Mouse (Mus musculus): ENCODE results near the gene Gm1123. TPM values are rescaled to one million over a fixed set of nuclear protein-coding genes. Genes with fewer than 3 reads are reported as not detected.

Gene Gm1123
- polyA plus RNA-seq, 1 experiment from 2014 or later = not detected

DNA sequence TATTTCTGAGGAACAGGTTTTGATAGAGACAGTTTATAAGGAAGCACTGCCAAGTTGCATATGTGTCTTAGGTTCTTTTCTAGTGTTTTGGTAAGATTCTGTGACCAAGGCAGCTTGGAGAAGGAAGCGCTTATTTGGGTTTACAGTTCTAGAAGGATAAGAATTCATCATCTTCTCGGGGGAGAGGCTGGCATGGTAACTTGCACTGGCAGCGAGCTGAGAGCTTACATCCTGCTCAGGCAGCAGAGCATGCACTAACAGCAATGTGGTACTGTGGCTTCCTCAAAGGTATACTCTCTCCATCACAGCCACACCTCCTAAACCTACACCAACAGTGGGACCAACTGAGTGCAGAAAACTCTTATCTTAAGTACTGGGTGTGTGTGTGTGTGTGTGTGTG is 18.8 kb downstream of the Gm1123 start:
- Histone ChIP-seq H3K36me3 (ENCODE audit: control insufficient read depth, insufficient read depth) (no peaks in the 10 kb centered on the region), H3K4me3 (replicated peaks; ENCODE audit: low read length) (no peak overlapping the region), H3K4me2 (ENCODE audit: low read length) (no peak overlapping the region), H3K9me3 (ENCODE audit: control insufficient read depth, low read length) (no peaks in the 10 kb centered on the region), H3K4me1 (replicated peaks; ENCODE audit: control insufficient read depth, insufficient read depth, low read length) (no peaks in the 10 kb centered on the region), H3K27me3 (replicated peaks; ENCODE audit: control insufficient read depth, insufficient read depth, low read length) (no peaks in the 10 kb centered on the region), H3K27ac (ENCODE audit: low read length) (no peak overlapping the region), H3K9ac (replicated peaks; ENCODE audit: low read depth, low read length) (no peak overlapping the region)
- ATAC-seq = no peak
- 77% methylated on average over 3 of the region's 3 CpGs for WGBS

DNA sequence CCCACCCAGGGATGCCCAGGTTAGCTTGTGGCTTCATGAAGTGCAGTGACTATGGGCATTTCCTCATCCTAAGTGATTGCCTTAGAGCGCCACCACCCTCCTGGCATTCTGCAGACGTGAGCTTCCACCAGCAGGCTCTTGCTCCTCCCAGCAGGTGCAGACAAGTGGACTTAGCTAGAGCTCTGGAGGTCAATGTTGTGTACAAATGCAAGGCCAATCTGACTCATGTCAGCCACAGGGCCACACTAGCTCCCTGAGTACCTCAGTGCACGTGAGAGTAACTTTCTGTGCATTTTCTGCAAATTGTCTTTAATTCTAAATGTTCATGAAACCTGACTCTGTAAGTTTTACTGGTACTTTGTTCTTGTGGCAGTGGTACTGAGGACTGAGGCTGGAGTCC is 19.2 kb downstream of the Gm1123 start:
- H3K36me3 ChIP-seq (ENCODE audit: control insufficient read depth, insufficient read depth) = no peaks in the 10 kb centered on the region
- H3K4me2 ChIP-seq (ENCODE audit: low read length) = no peak overlapping the region
- no peaks in the 10 kb centered on the region for H3K4me1 ChIP-seq (replicated peaks; ENCODE audit: control insufficient read depth, insufficient read depth, low read length)
- H3K27me3 ChIP-seq (replicated peaks; ENCODE audit: control insufficient read depth, insufficient read depth, low read length) = no peaks in the 10 kb centered on the region
- no peaks in the 10 kb centered on the region for H3K9me3 ChIP-seq (ENCODE audit: control insufficient read depth, low read length)
- 71% methylated on average over 3 of the region's 3 CpGs for WGBS
- no peak overlapping the region for H3K9ac ChIP-seq (replicated peaks; ENCODE audit: low read depth, low read length)
- no peak overlapping the region for H3K27ac ChIP-seq (ENCODE audit: low read length)
- H3K4me3 ChIP-seq (replicated peaks; ENCODE audit: low read length) = no peak overlapping the region
- ATAC-seq = no peak

- Histone ChIP-seq H3K27ac (ENCODE audit: low read length) (no peak overlapping the region), H3K4me1 (replicated peaks; ENCODE audit: control insufficient read depth, insufficient read depth, low read length) (no peaks in the 10 kb centered on the region), H3K4me3 (replicated peaks; ENCODE audit: low read length) (no peak overlapping the region), H3K36me3 (ENCODE audit: control insufficient read depth, insufficient read depth) (peaks cover 3% of the 10 kb centered on the region; the same call in 1 of the 2 replicates), H3K27me3 (replicated peaks; ENCODE audit: control insufficient read depth, insufficient read depth, low read length) (no peaks in the 10 kb centered on the region), H3K4me2 (ENCODE audit: low read length) (no peak overlapping the region), H3K9me3 (ENCODE audit: control insufficient read depth, low read length) (no peaks in the 10 kb centered on the region), H3K9ac (replicated peaks; ENCODE audit: low read depth, low read length) (no peak overlapping the region)
- 94% methylated on average over 3 of the region's 3 CpGs for WGBS
- no peak for ATAC-seq
These were observed 25.7 kb downstream of the Gm1123 start for GRCm38 (mm10) chr9:99009898-99010199.

DNA sequence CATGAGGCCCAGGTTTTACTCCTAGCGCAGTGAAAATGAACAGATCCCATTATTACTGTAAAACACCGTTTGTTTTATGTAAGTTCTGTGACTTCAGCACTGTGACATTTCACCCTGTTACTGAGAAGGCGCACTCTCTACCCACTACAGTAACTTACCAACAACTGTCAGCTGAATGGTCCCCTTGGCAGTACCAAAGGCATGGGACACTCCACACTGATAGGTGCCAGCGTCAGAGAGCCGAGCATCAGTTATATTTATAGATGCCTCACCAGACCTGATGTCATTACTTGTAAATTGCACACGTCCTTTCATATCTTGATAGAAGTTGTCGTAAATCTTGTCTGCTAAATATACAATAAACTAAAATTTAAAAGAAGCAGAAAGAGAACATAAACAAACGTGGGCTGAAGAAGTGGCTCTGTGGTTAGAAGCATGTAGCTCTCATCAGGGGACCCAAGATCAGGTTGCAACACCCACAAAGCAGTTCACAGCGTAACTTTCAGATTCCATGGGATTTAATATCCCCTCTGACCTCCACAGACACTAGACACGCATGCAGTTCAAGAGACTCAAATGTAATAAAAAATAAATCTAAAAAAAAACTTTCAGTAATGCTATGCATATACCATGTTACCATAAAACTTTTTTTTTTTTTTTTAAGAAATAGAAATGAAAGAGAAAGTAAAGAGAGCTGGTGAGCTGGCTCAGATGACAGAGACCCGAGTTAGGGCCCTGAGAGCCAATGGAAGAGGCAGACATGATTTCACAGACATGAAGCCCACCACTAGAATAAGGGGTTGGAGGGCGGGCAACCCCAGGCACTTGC is 26.2 kb downstream of the Gm1123 start:
- WGBS = 89% methylated on average over 12 of the region's 12 CpGs
- Histone ChIP-seq H3K4me1 (replicated peaks; ENCODE audit: control insufficient read depth, insufficient read depth, low read length) (no peaks in the 10 kb centered on the region), H3K9me3 (ENCODE audit: control insufficient read depth, low read length) (no peaks in the 10 kb centered on the region), H3K27me3 (replicated peaks; ENCODE audit: control insufficient read depth, insufficient read depth, low read length) (no peaks in the 10 kb centered on the region), H3K9ac (replicated peaks; ENCODE audit: low read depth, low read length) (no peak overlapping the region), H3K4me2 (ENCODE audit: low read length) (no peak overlapping the region), H3K4me3 (replicated peaks; ENCODE audit: low read length) (no peak overlapping the region), H3K27ac (ENCODE audit: low read length) (no peak overlapping the region), H3K36me3 (ENCODE audit: control insufficient read depth, insufficient read depth) (peaks cover 3% of the 10 kb centered on the region; the same call in 1 of the 2 replicates)
- ATAC-seq = no peak

DNA sequence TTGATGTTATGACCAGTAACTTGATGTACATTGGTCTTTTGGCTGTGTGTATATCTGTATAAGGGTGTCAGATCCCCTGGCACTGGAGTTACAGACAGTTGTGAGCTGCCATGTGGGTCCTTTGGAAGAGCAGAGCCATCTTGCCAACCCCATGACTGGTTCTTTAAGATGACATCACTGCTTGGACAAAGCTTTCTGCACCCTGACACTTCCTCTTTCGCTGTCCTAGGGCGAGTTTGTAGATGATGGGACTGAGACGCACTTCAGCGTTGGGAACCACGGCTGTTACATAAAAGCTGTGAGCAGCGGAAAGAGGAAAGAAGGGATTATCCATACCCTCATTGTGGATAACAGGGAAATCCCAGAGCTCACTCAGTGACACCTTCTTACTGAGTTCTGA is 34.2 kb downstream of the Gm1123 start:
- peaks cover 26% of the 10 kb centered on the region for H3K36me3 ChIP-seq (ENCODE audit: control insufficient read depth, insufficient read depth)
- no peak overlapping the region for H3K9ac ChIP-seq (replicated peaks; ENCODE audit: low read depth, low read length)
- no peaks in the 10 kb centered on the region for H3K9me3 ChIP-seq (ENCODE audit: control insufficient read depth, low read length)
- H3K27ac ChIP-seq (ENCODE audit: low read length) = no peak overlapping the region
- WGBS = 91% methylated on average over 6 of the region's 6 CpGs
- H3K27me3 ChIP-seq (replicated peaks; ENCODE audit: control insufficient read depth, insufficient read depth, low read length) = no peaks in the 10 kb centered on the region
- H3K4me3 ChIP-seq (replicated peaks; ENCODE audit: low read length) = no peak overlapping the region
- no peaks in the 10 kb centered on the region for H3K4me1 ChIP-seq (replicated peaks; ENCODE audit: control insufficient read depth, insufficient read depth, low read length)
- H3K4me2 ChIP-seq (ENCODE audit: low read length) = no peak overlapping the region
- no peak for ATAC-seq

DNA sequence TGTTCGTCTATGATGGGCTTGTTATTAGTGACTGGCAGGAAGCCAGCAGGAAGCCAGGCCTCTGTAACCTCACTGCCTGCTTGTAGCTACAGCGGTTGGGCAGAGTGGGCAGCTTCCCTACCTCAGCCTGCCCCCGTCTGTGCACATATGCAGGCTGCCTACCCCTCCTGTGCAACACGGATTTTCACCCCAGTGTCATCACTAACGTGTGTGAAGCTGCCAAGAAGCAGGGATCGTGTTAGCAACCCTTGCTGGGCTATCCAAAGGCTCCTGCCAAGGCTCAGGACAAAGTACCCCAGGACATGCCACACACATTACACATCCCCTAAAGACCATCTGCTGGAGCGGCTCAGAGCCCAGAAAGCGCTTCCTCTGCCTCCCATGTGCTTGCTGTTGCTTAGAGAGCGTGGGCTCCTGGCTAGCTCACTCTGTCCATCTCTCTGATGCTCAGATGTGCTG is 35.6 kb downstream of the Gm1123 start:
- no peak overlapping the region for H3K9ac ChIP-seq (replicated peaks; ENCODE audit: low read depth, low read length)
- no peaks in the 10 kb centered on the region for H3K27me3 ChIP-seq (replicated peaks; ENCODE audit: control insufficient read depth, insufficient read depth, low read length)
- H3K9me3 ChIP-seq (ENCODE audit: control insufficient read depth, low read length) = no peaks in the 10 kb centered on the region
- no peak overlapping the region for H3K4me3 ChIP-seq (replicated peaks; ENCODE audit: low read length)
- no peaks in the 10 kb centered on the region for H3K4me1 ChIP-seq (replicated peaks; ENCODE audit: control insufficient read depth, insufficient read depth, low read length)
- H3K4me2 ChIP-seq (ENCODE audit: low read length) = no peak overlapping the region
- ATAC-seq = peak; percentile 62; the same call in 1 of the 2 replicates
- WGBS = 65% methylated on average over 9 of the region's 9 CpGs
- peaks cover 23% of the 10 kb centered on the region for H3K36me3 ChIP-seq (ENCODE audit: control insufficient read depth, insufficient read depth)
- no peak overlapping the region for H3K27ac ChIP-seq (ENCODE audit: low read length)

- WGBS = 84% methylated on average over 4 of the region's 4 CpGs
- H3K4me1 ChIP-seq (replicated peaks; ENCODE audit: control insufficient read depth, insufficient read depth, low read length) = no peaks in the 10 kb centered on the region
- no peak overlapping the region for H3K9ac ChIP-seq (replicated peaks; ENCODE audit: low read depth, low read length)
- H3K36me3 ChIP-seq (ENCODE audit: control insufficient read depth, insufficient read depth) = peaks cover 11% of the 10 kb centered on the region; the same call in 1 of the 2 replicates
- no peak overlapping the region for H3K4me3 ChIP-seq (replicated peaks; ENCODE audit: low read length)
- ATAC-seq = no peak
- H3K27ac ChIP-seq (ENCODE audit: low read length) = no peak overlapping the region
- H3K4me2 ChIP-seq (ENCODE audit: low read length) = no peak overlapping the region
- no peaks in the 10 kb centered on the region for H3K27me3 ChIP-seq (replicated peaks; ENCODE audit: control insufficient read depth, insufficient read depth, low read length)
- no peaks in the 10 kb centered on the region for H3K9me3 ChIP-seq (ENCODE audit: control insufficient read depth, low read length)
These were observed 41.4 kb downstream of the Gm1123 start for GRCm38 (mm10) chr9:98994103-98994502.

GRCm38 (mm10) chr9:98987131-98987530 is 48.4 kb downstream of the Gm1123 start:
- peaks cover 6% of the 10 kb centered on the region for H3K4me1 ChIP-seq (replicated peaks; ENCODE audit: control insufficient read depth, insufficient read depth, low read length)
- H3K27ac ChIP-seq (ENCODE audit: low read length) = no peak overlapping the region
- H3K4me2 ChIP-seq (ENCODE audit: low read length) = peak overlapping the region; percentile 71
- H3K4me3 ChIP-seq (replicated peaks; ENCODE audit: low read length) = peak overlapping the region; percentile 88
- H3K36me3 ChIP-seq (ENCODE audit: control insufficient read depth, insufficient read depth) = no peaks in the 10 kb centered on the region
- 44% methylated on average over 9 of the region's 9 CpGs for WGBS
- H3K9ac ChIP-seq (replicated peaks; ENCODE audit: low read depth, low read length) = peak overlapping the region; percentile 87
- peaks cover 4% of the 10 kb centered on the region; the same call in 1 of the 2 replicates for H3K27me3 ChIP-seq (replicated peaks; ENCODE audit: control insufficient read depth, insufficient read depth, low read length)
- no peaks in the 10 kb centered on the region for H3K9me3 ChIP-seq (ENCODE audit: control insufficient read depth, low read length)
- ATAC-seq = no peak

GRCm38 (mm10) chr9:98986476-98987096 is 48.9 kb downstream of the Gm1123 start:
- H3K27me3 ChIP-seq (replicated peaks; ENCODE audit: control insufficient read depth, insufficient read depth, low read length) = peaks cover 4% of the 10 kb centered on the region; the same call in 1 of the 2 replicates
- peak overlapping the region; percentile 87 for H3K9ac ChIP-seq (replicated peaks; ENCODE audit: low read depth, low read length)
- H3K4me1 ChIP-seq (replicated peaks; ENCODE audit: control insufficient read depth, insufficient read depth, low read length) = peaks cover 6% of the 10 kb centered on the region
- H3K4me2 ChIP-seq (ENCODE audit: low read length) = peak overlapping the region; percentile 71
- H3K36me3 ChIP-seq (ENCODE audit: control insufficient read depth, insufficient read depth) = no peaks in the 10 kb centered on the region
- H3K9me3 ChIP-seq (ENCODE audit: control insufficient read depth, low read length) = no peaks in the 10 kb centered on the region
- no peak overlapping the region; the same call in 1 of the 2 replicates for H3K27ac ChIP-seq (ENCODE audit: low read length)
- under 1% methylated on average over 50 of the region's 50 CpGs for WGBS
- peak overlapping the region; percentile 88 for H3K4me3 ChIP-seq (replicated peaks; ENCODE audit: low read length)
- ATAC-seq = peak; percentile 34; the same call in 1 of the 2 replicates
